Mouse (Mus musculus) forebrain, postnatal 0 days (tissue): ENCODE data around the gene Pitpnm2. TPM values are rescaled to one million over a fixed set of nuclear protein-coding genes. Genes with fewer than 3 reads are reported as not detected.

Experiments
- ATAC-seq: fragments of 200-750 bp; cut with Nextera tagmentation; 2 replicates; pipeline ENCODE4 v1.8.0; 2017; ENCODE audit warnings: mild to moderate bottlenecking, moderate library complexity
- DNase-seq: peaks from one replicate; pipeline ENCODE4 v3.0.0-alpha.2; 2015
- H3K27ac ChIP-seq: fragments of 300-500 bp; sonication (generic); 2 replicates; pipeline ENCODE4 v1.5.1; 2014; ENCODE audit warnings: low read depth, mild to moderate bottlenecking, antibody characterized with exemption, low read length, moderate library complexity, mixed read lengths
- H3K27me3 ChIP-seq: fragments of 300-500 bp; sonication (generic); 2 replicates; pipeline ENCODE4 v1.6.1; 2014; ENCODE audit warnings: mild to moderate bottlenecking, low read length, mixed read lengths; ENCODE audit not compliant: insufficient read depth
- H3K36me3 ChIP-seq: fragments of 300-500 bp; sonication (generic); 2 replicates; pipeline ENCODE4 v1.6.1; 2014; ENCODE audit warnings: mild to moderate bottlenecking, moderate library complexity; ENCODE audit not compliant: insufficient read depth
- H3K4me1 ChIP-seq: fragments of 300-500 bp; sonication (generic); 2 replicates; pipeline ENCODE4 v1.6.1; 2014; ENCODE audit warnings: antibody characterized with exemption; ENCODE audit not compliant: insufficient read depth
- H3K4me2 ChIP-seq: fragments of 300-500 bp; sonication (generic); 2 replicates; pipeline ENCODE4 v1.6.1; 2014; ENCODE audit warnings: low read depth, mild to moderate bottlenecking, moderate library complexity
- H3K4me3 ChIP-seq: fragments of 300-500 bp; sonication (generic); 2 replicates; pipeline ENCODE4 v1.5.1; 2014; ENCODE audit warnings: low read depth, low read length, mixed read lengths
- H3K9ac ChIP-seq: fragments of 300-500 bp; sonication (generic); 2 replicates; pipeline ENCODE4 v1.6.1; 2014; ENCODE audit warnings: mild to moderate bottlenecking
- H3K9me3 ChIP-seq: fragments of 300-500 bp; sonication (generic); 2 replicates; pipeline ENCODE4 v1.6.1; 2016; ENCODE audit warnings: low read length
- CTCF ChIP-seq: sonication (generic); IDR thresholded peaks from 2 replicates; pipeline ENCODE4 v1.5.1; 2016; ENCODE audit warnings: antibody characterized with exemption, control low read depth, low read depth
- WGBS: fragments of 180-500 bp; shearing (Covaris S2); extraction: QIAGEN DNeasy Blood & Tissue Kit; methylation state at CpG from one replicate; pipeline ENCODE4 v1.1.7; 2014; 5-methylcytosine and 5-hydroxymethylcytosine counted together
- polyA plus RNA-seq: library from polyadenylated mRNA; unstranded; fragments of >200 nt; fragmentation: Nextera tagmentation; extraction: Ambion mirVana; gene quantifications from 2 replicates; pipeline ENCODE4 v1.2.1, GENCODE M21; 2015
- total RNA-seq: library from RNA; depleted of rRNA; stranded (reverse); fragments of >200 nt; gene quantifications from 2 replicates; pipeline ENCODE4 v1.2.3, GENCODE M21; 2014

The Pitpnm2 gene
- total and polyA plus RNA-seq, 2 experiments from 2014 or later = 10.1 to 38.4 TPM

DNA sequence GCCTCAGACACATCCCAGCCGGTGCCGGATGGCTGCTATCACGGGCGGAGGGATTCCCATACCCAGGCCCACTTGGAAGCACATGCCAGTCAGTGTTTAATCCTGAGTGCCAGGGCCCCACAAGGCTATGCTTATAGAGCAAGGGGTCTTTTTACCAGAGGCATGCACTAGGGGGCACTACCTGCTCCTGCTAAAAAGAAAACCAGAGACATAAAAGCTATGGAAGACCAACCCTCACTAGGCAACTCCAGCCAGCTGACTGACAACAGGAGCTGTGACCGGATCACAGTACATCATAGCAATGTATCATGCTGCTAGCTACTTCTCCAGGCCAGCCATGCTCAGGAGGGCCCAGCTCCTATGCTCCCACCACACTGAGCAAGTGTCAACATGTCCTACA is 87.0 kb downstream of the Pitpnm2 start:
- H3K4me3 ChIP-seq = no peak overlapping the region
- no peaks in the 10 kb centered on the region for H3K9me3 ChIP-seq
- DNase-seq = peak; percentile 83
- H3K36me3 ChIP-seq = no peaks in the 10 kb centered on the region
- no peak overlapping the region for H3K4me2 ChIP-seq
- TF ChIP-seq CTCF = peak; percentile 82
- H3K27me3 ChIP-seq = no peaks in the 10 kb centered on the region
- peak; percentile 75 for ATAC-seq
- peaks cover 9% of the 10 kb centered on the region for H3K4me1 ChIP-seq
- 30% methylated on average over 5 of the region's 5 CpGs for WGBS
- no peak overlapping the region for H3K9ac ChIP-seq
- H3K27ac ChIP-seq = 0 out of 2 replicates have a peak overlapping the region, but pooled peaks have one; percentile 29

DNA sequence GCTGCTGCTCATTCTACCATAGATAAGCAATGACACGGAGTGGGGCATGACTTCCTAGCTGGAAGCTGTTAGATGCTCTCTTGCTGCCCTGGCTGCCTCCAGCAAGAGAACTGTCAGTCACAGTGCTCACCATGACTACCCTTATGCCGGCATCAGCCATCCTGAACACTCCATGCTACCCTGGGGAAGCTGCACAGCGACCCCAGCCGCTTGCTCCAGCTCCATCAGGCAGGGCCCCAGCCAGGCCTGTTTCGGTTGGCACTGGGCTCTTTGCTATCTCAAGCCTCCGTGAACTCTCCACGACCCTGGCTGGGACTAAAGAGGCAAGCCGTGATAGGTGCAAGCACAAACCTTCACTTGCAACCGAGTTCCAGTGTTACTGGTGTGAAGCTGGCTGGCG is 87.7 kb downstream of the Pitpnm2 start:
- ATAC-seq = peak; percentile 67
- 46% methylated on average over 10 of the region's 10 CpGs for WGBS
- Histone ChIP-seq H3K9me3 (no peaks in the 10 kb centered on the region), H3K9ac (no peak overlapping the region), H3K27ac (peak overlapping the region; percentile 29; the same call in 1 of the 2 replicates), H3K4me2 (no peak overlapping the region), H3K4me3 (no peak overlapping the region), H3K36me3 (no peaks in the 10 kb centered on the region), H3K27me3 (no peaks in the 10 kb centered on the region), H3K4me1 (peaks cover 9% of the 10 kb centered on the region)
- no peak for TF ChIP-seq CTCF
- no peak for DNase-seq

DNA sequence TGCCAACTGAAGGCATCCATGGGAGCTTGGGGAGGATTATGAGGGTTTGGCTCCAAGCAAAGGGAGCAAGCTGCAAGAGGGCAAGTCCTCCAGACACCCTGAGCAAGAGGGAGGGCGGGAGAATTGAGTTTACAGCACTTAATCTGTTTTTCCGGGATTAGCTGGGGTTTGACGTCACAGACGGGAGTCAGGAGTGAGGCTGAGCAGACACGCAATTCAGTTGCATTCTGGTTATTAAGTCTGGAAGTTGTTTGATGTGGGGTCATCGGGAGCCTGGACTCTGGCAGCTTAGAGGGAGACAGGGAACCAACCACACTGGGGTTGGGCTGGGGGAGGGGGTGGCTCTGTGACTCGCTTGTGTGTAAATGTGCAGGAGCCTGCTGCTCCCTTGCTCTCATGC is 90.1 kb downstream of the Pitpnm2 start:
- 40% methylated on average over 7 of the region's 7 CpGs for WGBS
- H3K4me2 ChIP-seq = no peak overlapping the region
- ATAC-seq = no peak
- H3K36me3 ChIP-seq = no peaks in the 10 kb centered on the region
- no peaks in the 10 kb centered on the region; the same call in none of the 2 replicates for H3K4me1 ChIP-seq
- no peak overlapping the region for H3K9ac ChIP-seq
- TF ChIP-seq CTCF = no peak
- H3K9me3 ChIP-seq = no peaks in the 10 kb centered on the region
- H3K4me3 ChIP-seq = no peak overlapping the region
- DNase-seq = no peak
- no peak overlapping the region for H3K27ac ChIP-seq
- H3K27me3 ChIP-seq = no peaks in the 10 kb centered on the region

DNA sequence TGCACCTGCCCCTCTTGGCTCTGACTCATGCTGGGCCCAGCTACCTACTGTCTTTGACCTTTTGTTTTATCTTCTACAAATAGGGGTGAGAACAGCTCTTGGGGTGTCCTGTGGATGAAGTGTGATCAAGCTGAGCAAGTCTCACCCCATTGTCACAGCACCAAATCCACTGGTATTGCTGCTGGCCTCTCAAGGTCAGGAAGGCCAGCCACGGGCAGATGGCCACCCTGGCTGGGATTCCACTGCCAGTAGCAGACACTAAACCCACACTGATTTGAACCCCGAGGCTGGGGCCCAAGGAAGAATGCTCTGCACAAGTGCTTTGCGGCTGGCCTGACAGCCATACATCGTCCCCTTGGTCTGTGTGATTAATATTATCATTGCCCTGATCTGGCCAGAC is 91.3 kb downstream of the Pitpnm2 start:
- Histone ChIP-seq H3K9me3 (no peaks in the 10 kb centered on the region), H3K4me2 (no peak overlapping the region), H3K9ac (no peak overlapping the region), H3K4me1 (no peaks in the 10 kb centered on the region; the same call in 1 of the 2 replicates), H3K36me3 (no peaks in the 10 kb centered on the region), H3K27ac (no peak overlapping the region), H3K4me3 (no peak overlapping the region), H3K27me3 (no peaks in the 10 kb centered on the region)
- DNase-seq = no peak
- no peak for TF ChIP-seq CTCF
- no peak for ATAC-seq
- WGBS = 80% methylated on average over 4 of the region's 4 CpGs

DNA sequence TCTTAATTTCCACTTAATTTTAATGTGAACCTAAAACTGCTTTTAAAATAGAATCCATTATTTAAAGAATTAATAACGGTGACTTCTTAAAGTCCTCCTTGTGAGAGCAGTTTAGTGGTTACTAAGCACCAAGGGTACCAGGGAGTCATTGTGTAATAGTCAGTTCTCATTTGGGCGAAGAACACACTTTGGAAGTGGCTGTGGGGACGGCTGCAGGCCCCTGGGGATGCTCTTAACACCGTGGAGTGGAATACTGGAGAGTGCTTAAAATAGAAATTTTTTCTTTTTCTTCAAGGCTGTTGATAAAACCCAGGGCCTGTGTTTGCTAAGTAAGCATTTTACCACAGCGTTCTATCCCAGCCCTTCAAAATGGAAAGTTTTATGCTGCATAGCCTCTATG is 93.6 kb downstream of the Pitpnm2 start:
- 75% methylated on average over 5 of the region's 5 CpGs for WGBS
- Histone ChIP-seq H3K9me3 (no peaks in the 10 kb centered on the region), H3K27me3 (no peaks in the 10 kb centered on the region), H3K9ac (no peak overlapping the region), H3K27ac (no peak overlapping the region), H3K36me3 (peaks cover 13% of the 10 kb centered on the region), H3K4me1 (no peaks in the 10 kb centered on the region), H3K4me3 (no peak overlapping the region), H3K4me2 (no peak overlapping the region)
- ATAC-seq = no peak
- DNase-seq = no peak
- no peak for TF ChIP-seq CTCF

DNA sequence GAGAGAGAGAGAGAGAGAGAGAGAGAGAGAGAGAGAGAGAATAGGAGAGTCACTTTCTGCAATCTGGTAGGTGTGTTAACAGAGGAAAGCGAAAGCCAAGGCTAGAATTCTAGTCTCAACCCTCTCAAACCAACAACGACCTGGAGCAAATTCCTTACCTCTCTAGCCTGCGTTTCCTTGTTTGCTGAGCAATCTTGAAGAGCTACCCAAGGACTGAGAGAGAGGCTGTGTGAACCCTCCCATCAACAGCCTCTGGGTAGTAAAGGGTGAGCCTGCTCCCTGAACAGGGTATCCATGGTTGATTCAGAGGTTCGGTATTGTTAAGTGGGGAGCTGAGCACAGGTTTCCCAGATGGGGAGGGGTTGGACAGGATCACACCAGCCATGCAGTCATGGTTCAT is 96.8 kb downstream of the Pitpnm2 start:
- H3K4me2 ChIP-seq = no peak overlapping the region
- ATAC-seq (no peak), DNase-seq (no peak)
- 90% methylated on average over 4 of the region's 4 CpGs for WGBS
- H3K9me3 ChIP-seq = no peaks in the 10 kb centered on the region
- no peak for TF ChIP-seq CTCF
- peaks cover 22% of the 10 kb centered on the region for H3K36me3 ChIP-seq
- no peaks in the 10 kb centered on the region for H3K4me1 ChIP-seq
- H3K4me3 ChIP-seq = no peak overlapping the region
- H3K9ac ChIP-seq = no peak overlapping the region
- H3K27me3 ChIP-seq = no peaks in the 10 kb centered on the region
- H3K27ac ChIP-seq = no peak overlapping the region

DNA sequence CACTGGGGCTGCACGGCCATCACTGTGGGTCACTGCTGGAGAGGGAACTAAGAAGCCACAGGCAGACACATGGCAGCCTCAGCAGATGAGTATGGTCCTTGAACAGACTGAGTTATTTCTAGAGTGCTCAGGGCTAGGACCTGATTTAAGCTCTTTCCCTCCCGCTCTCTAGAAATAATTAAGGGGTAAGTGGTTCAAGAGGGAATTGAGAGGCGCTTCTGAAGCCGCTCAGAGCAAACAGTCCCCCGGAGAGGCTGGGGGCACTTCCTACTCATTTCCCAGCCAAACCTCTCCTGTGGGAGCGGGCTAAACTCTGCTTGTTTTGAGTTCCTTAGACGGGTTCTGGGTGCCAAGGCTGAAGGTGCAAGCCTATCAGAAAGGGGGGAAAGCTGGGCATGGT is 98.7 kb downstream of the Pitpnm2 start:
- WGBS = 79% methylated on average over 7 of the region's 7 CpGs
- H3K27me3 ChIP-seq = no peaks in the 10 kb centered on the region
- ATAC-seq (no peak), DNase-seq (no peak)
- peaks cover 22% of the 10 kb centered on the region for H3K36me3 ChIP-seq
- no peak overlapping the region for H3K9ac ChIP-seq
- H3K27ac ChIP-seq = no peak overlapping the region
- no peak overlapping the region for H3K4me3 ChIP-seq
- no peak for TF ChIP-seq CTCF
- no peaks in the 10 kb centered on the region for H3K9me3 ChIP-seq
- no peak overlapping the region for H3K4me2 ChIP-seq
- no peaks in the 10 kb centered on the region for H3K4me1 ChIP-seq

DNA sequence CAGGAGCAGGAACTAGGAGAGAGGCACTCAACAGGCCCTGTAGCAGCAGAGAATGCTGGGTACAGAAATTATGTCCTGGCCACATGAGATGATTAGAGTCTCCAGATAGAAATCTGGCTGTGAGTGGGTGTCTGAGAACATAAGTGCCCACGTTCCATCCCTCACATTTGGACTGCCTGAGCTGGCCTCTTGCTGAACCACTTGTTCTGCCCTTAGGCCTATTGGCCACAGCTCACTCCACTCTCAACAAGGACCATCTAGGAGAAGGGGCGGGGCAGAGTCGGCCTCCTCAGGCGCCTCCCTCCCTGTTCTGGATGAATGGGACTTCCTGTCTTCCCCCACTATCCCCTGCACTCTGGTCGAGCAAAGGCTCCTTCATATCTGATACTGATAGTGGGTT is 100.5 kb downstream of the Pitpnm2 start:
- Histone ChIP-seq H3K9ac (no peak overlapping the region), H3K4me2 (no peak overlapping the region), H3K27ac (no peak overlapping the region), H3K4me1 (no peaks in the 10 kb centered on the region), H3K9me3 (no peaks in the 10 kb centered on the region), H3K4me3 (no peak overlapping the region), H3K27me3 (no peaks in the 10 kb centered on the region), H3K36me3 (peaks cover 22% of the 10 kb centered on the region)
- TF ChIP-seq CTCF = no peak
- WGBS = 66% methylated on average over 5 of the region's 5 CpGs
- DNase-seq (no peak), ATAC-seq (no peak)
